In the genomic region with DNA sequence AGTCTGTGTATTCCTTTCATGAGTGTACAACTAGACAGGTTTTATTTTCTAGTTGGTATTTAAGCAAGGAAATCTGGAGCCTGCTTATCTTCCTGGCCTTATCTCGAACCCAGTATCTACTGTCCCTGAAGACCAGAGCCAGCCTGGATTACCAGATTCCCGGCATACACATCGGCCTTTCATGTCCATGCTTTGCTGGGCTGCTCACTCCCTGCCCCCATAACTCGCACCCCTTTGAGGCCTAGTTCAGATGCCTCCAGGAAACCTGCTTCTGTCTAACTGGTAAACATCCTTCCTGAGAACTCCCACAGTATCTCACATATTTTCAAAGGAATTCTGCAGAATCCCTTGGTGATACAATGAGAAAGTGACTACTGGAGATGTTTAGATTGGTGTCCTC, we compare ENCODE assay signal across 9 mouse cellular contexts. TPM values are rescaled to one million over a fixed set of nuclear protein-coding genes. Genes with fewer than 3 reads are reported as not detected.
DNase-seq lines count a peak whose midpoint lies in the region; ATAC-seq and TF ChIP-seq lines count a peak whose summit lies in the region.
"Had no signal": no experiment of that assay in that cellular context is flagged by ENCODE, and none has a peak within 500 bp of the region (broad histone marks: within the 10 kb centered on the region; RNA-seq: fewer than 3 reads in every experiment).

No protein-coding gene starts in this region.

- H3K9me3 ChIP-seq in heart, postnatal 0 days (replicated peaks; ENCODE audit: control insufficient read depth, low read length) = no peaks in the 10 kb centered on the region
- H3K9me3 ChIP-seq in lung, embryonic 16.5 days (ENCODE audit: control insufficient read depth, low read length) = no peaks in the 10 kb centered on the region
- H3K9me3 ChIP-seq in hindbrain, embryonic 14.5 days (ENCODE audit: control insufficient read depth, low read length) = no peaks in the 10 kb centered on the region
- no peaks in the 10 kb centered on the region for H3K9me3 ChIP-seq in midbrain, embryonic 16.5 days (replicated peaks; ENCODE audit: control insufficient read depth, low read length, poor library complexity, severe bottlenecking)

- H3K4me2 ChIP-seq in heart, postnatal 0 days (ENCODE audit: low read depth, low read length) = no peak overlapping the region
- H3K4me2 ChIP-seq in lung, embryonic 16.5 days (ENCODE audit: low read depth, low read length) = no peak overlapping the region
- no peak overlapping the region for H3K4me2 ChIP-seq in hindbrain, embryonic 14.5 days (replicated peaks)
- no peak overlapping the region for H3K4me2 ChIP-seq in midbrain, embryonic 16.5 days (ENCODE audit: low read length)

- WGBS in heart, postnatal 0 days = 15% methylated on average over 4 of the region's 4 CpGs
- 27% methylated on average over 4 of the region's 4 CpGs for WGBS in lung, embryonic 16.5 days
- WGBS in lung, adult 2 months = 31% methylated on average over 4 of the region's 4 CpGs
- 58% methylated on average over 4 of the region's 4 CpGs for WGBS in hindbrain, embryonic 14.5 days
- WGBS in midbrain, embryonic 16.5 days = 50% methylated on average over 4 of the region's 4 CpGs

- ATAC-seq in heart, postnatal 0 days (ENCODE audit: insufficient read depth, low read depth) = no peak
- ATAC-seq in lung, embryonic 16.5 days (ENCODE audit: low read depth) = no peak
- no peak for ATAC-seq in hindbrain, embryonic 14.5 days (ENCODE audit: low FRiP score)
- no peak for ATAC-seq in midbrain, embryonic 16.5 days

- peak overlapping the region; percentile 35; the same call in 1 of the 2 replicates for H3K27ac ChIP-seq in heart, postnatal 0 days (ENCODE audit: low read depth)
- H3K27ac ChIP-seq in lung, embryonic 16.5 days (ENCODE audit: low read length) = peak overlapping the region; percentile 70
- peak overlapping the region; percentile 27; the same call in 1 of the 2 replicates for H3K27ac ChIP-seq in hindbrain, embryonic 14.5 days
- peak overlapping the region; percentile 53 for H3K27ac ChIP-seq in midbrain, embryonic 16.5 days (ENCODE audit: low read length)

- no peak for DNase-seq in heart, postnatal 0 days (ENCODE audit: low spot score)
- no peak for DNase-seq in heart, adult 9 months (ENCODE audit: low spot score in 2 of 2)
- DNase-seq in lung, adult 2 months = no peak
- no peak for DNase-seq in hindbrain, embryonic 14.5 days (ENCODE audit: low spot score)
- DNase-seq in adrenal gland, adult 8-10 months = no peak
- DNase-seq: gastrocnemius, postnatal 25 days had no signal

- no peak overlapping the region for H3K4me3 ChIP-seq in heart, postnatal 0 days (ENCODE audit: low read depth, low read length)
- H3K4me3 ChIP-seq in lung, embryonic 16.5 days (ENCODE audit: low read length) = no peak overlapping the region
- H3K4me3 ChIP-seq in lung, adult 2 months (replicated peaks; ENCODE audit: extremely low read depth, low read depth, low read length) = no peak overlapping the region
- H3K4me3 ChIP-seq in hindbrain, embryonic 14.5 days (replicated peaks; ENCODE audit: low read length) = no peak overlapping the region
- H3K4me3 ChIP-seq in midbrain, embryonic 16.5 days (ENCODE audit: low read depth, low read length) = no peak overlapping the region

- TF ChIP-seq POLR2A in lung, adult 2 months (IDR thresholded peaks at IDR 0.05; ENCODE audit: borderline replicate concordance, extremely low read depth, low read depth, low read length) = no peak

- TF ChIP-seq EP300 in heart, postnatal 0 days (IDR thresholded peaks at IDR 0.05; ENCODE audit: low read depth) = no peak

- no peak for TF ChIP-seq CTCF in heart, postnatal 0 days (IDR thresholded peaks at IDR 0.05; ENCODE audit: low read depth)
- TF ChIP-seq CTCF in lung, adult 2 months (IDR thresholded peaks at IDR 0.05; ENCODE audit: insufficient read depth, low read length) = no peak

- H3K9ac ChIP-seq in heart, postnatal 0 days (replicated peaks; ENCODE audit: low read depth, low read length) = no peak overlapping the region
- H3K9ac ChIP-seq in lung, embryonic 16.5 days (ENCODE audit: low read length) = no peak overlapping the region
- no peak overlapping the region for H3K9ac ChIP-seq in hindbrain, embryonic 14.5 days
- H3K9ac ChIP-seq in midbrain, embryonic 16.5 days (ENCODE audit: low read depth, low read length) = no peak overlapping the region

- H3K4me1 ChIP-seq in heart, postnatal 0 days (ENCODE audit: control insufficient read depth, insufficient read depth) = no peaks in the 10 kb centered on the region; the same call in 1 of the 2 replicates
- peaks cover 24% of the 10 kb centered on the region for H3K4me1 ChIP-seq in lung, embryonic 16.5 days (replicated peaks; ENCODE audit: control insufficient read depth, insufficient read depth, low read length)
- no peaks in the 10 kb centered on the region for H3K4me1 ChIP-seq in lung, adult 2 months (ENCODE audit: control insufficient read depth, insufficient read depth, low read length)
- H3K4me1 ChIP-seq in hindbrain, embryonic 14.5 days (replicated peaks; ENCODE audit: control insufficient read depth, insufficient read depth, low read length) = 0 out of 2 replicates have a peak, but pooled peaks cover 8% of the 10 kb centered on the region
- H3K4me1 ChIP-seq in midbrain, embryonic 16.5 days (ENCODE audit: control insufficient read depth, insufficient read depth, low read length) = peaks cover 11% of the 10 kb centered on the region; the same call in 1 of the 2 replicates

- H3K27me3 ChIP-seq in heart, postnatal 0 days (ENCODE audit: control insufficient read depth, insufficient read depth, low read length) = no peaks in the 10 kb centered on the region
- no peaks in the 10 kb centered on the region for H3K27me3 ChIP-seq in lung, embryonic 16.5 days (ENCODE audit: control insufficient read depth, insufficient read depth, low read depth, low read length)
- H3K27me3 ChIP-seq in hindbrain, embryonic 14.5 days (ENCODE audit: control insufficient read depth, insufficient read depth, low read length) = no peaks in the 10 kb centered on the region
- H3K27me3 ChIP-seq in midbrain, embryonic 16.5 days (ENCODE audit: control insufficient read depth, insufficient read depth, low read depth, low read length) = no peaks in the 10 kb centered on the region

- no peaks in the 10 kb centered on the region for H3K36me3 ChIP-seq in heart, postnatal 0 days (replicated peaks; ENCODE audit: control insufficient read depth, insufficient read depth, low read length)
- no peaks in the 10 kb centered on the region for H3K36me3 ChIP-seq in lung, embryonic 16.5 days (ENCODE audit: control insufficient read depth, insufficient read depth, low read length)
- no peaks in the 10 kb centered on the region for H3K36me3 ChIP-seq in hindbrain, embryonic 14.5 days (replicated peaks; ENCODE audit: control insufficient read depth, insufficient read depth)
- no peaks in the 10 kb centered on the region for H3K36me3 ChIP-seq in midbrain, embryonic 16.5 days (ENCODE audit: control insufficient read depth, insufficient read depth, low read length)

RNA-seq across cellular contexts. Expression of gene Cpa1, which starts 26.3 kb away (rescaled TPM):
- 11.5 and 16.8 TPM in 2 replicates for total RNA-seq in heart, postnatal 0 days (2014; rRNA removed; ENCODE audit: low replicate concordance)
- polyA plus RNA-seq in heart, postnatal 0 days (2015; fragmentation: Nextera tagmentation; extraction: Ambion mirVana) = 4.4 and 6.2 TPM in 2 replicates
- 5.4 and 5.7 TPM in 2 replicates for polyA plus RNA-seq in lung, embryonic 16.5 days (2015; fragmentation: Nextera tagmentation; extraction: Ambion mirVana)
- 0.39 and 4.3 TPM in 2 replicates for polyA plus RNA-seq in lung, adult 2 months (2012; rRNA removed)
- 0.78 and 0.96 TPM in 2 replicates for polyA plus RNA-seq in hindbrain, embryonic 14.5 days (2014; fragmentation: Nextera tagmentation; extraction: Ambion mirVana)
- polyA plus RNA-seq in midbrain, embryonic 16.5 days (2015; fragmentation: Nextera tagmentation; extraction: Ambion mirVana) = 0.90 and 0.91 TPM in 2 replicates
- total RNA-seq in adrenal gland, adult 8-10 months (2022) = not detected
- total RNA-seq: gastrocnemius, postnatal 25 days had no signal

RNA-seq across cellular contexts. Expression of gene Cep41, which starts 28.3 kb away (rescaled TPM):
- total RNA-seq in heart, postnatal 0 days (2014; rRNA removed; ENCODE audit: low replicate concordance) = 1.7 and 4.7 TPM in 2 replicates
- 5.7 and 7.5 TPM in 2 replicates for polyA plus RNA-seq in heart, postnatal 0 days (2015; fragmentation: Nextera tagmentation; extraction: Ambion mirVana)
- 15.6 and 16.0 TPM in 2 replicates for polyA plus RNA-seq in lung, embryonic 16.5 days (2015; fragmentation: Nextera tagmentation; extraction: Ambion mirVana)
- polyA plus RNA-seq in lung, adult 2 months (2012; rRNA removed) = 3.7 and 4.6 TPM in 2 replicates
- polyA plus RNA-seq in hindbrain, embryonic 14.5 days (2014; fragmentation: Nextera tagmentation; extraction: Ambion mirVana) = 12.2 and 13.7 TPM in 2 replicates
- polyA plus RNA-seq in midbrain, embryonic 16.5 days (2015; fragmentation: Nextera tagmentation; extraction: Ambion mirVana) = 13.2 and 17.1 TPM in 2 replicates
- total RNA-seq in adrenal gland, adult 8-10 months (2022) = 10 to 100 TPM in 1 of 4 experiments, 1 to 10 TPM in 3; 7.9 to 11.6 (median 8.6) TPM

RNA-seq across cellular contexts. Expression of gene Cpa5, which starts 54.5 kb away (rescaled TPM):
- 0.46 and 1.6 TPM in 2 replicates for total RNA-seq in heart, postnatal 0 days (2014; rRNA removed; ENCODE audit: low replicate concordance)
- 0.32 and 0.67 TPM in 2 replicates for polyA plus RNA-seq in heart, postnatal 0 days (2015; fragmentation: Nextera tagmentation; extraction: Ambion mirVana)
- 0.33 TPM in 1 of 2 replicates, not detected in the other for polyA plus RNA-seq in lung, embryonic 16.5 days (2015; fragmentation: Nextera tagmentation; extraction: Ambion mirVana)
- polyA plus RNA-seq in lung, adult 2 months (2012; rRNA removed) = not detected in 2 replicates
- polyA plus RNA-seq in hindbrain, embryonic 14.5 days (2014; fragmentation: Nextera tagmentation; extraction: Ambion mirVana) = 0.16 and 0.17 TPM in 2 replicates
- not detected in 2 replicates for polyA plus RNA-seq in midbrain, embryonic 16.5 days (2015; fragmentation: Nextera tagmentation; extraction: Ambion mirVana)
- total RNA-seq in adrenal gland, adult 8-10 months (2022) = not detected
- total RNA-seq: gastrocnemius, postnatal 25 days; liver, adult 2 months had no signal
- polyA plus RNA-seq: liver, adult 2 months had no signal

RNA-seq across cellular contexts. Expression of gene Mest, which starts 58.1 kb away (rescaled TPM):
- total RNA-seq in heart, postnatal 0 days (2014; rRNA removed; ENCODE audit: low replicate concordance) = 717 and 1,330 TPM in 2 replicates
- 664 and 669 TPM in 2 replicates for polyA plus RNA-seq in heart, postnatal 0 days (2015; fragmentation: Nextera tagmentation; extraction: Ambion mirVana)
- polyA plus RNA-seq in lung, embryonic 16.5 days (2015; fragmentation: Nextera tagmentation; extraction: Ambion mirVana) = 1,483 and 1,593 TPM in 2 replicates
- 108 and 160 TPM in 2 replicates for polyA plus RNA-seq in lung, adult 2 months (2012; rRNA removed)
- polyA plus RNA-seq in hindbrain, embryonic 14.5 days (2014; fragmentation: Nextera tagmentation; extraction: Ambion mirVana) = 346 and 418 TPM in 2 replicates
- polyA plus RNA-seq in midbrain, embryonic 16.5 days (2015; fragmentation: Nextera tagmentation; extraction: Ambion mirVana) = 268 and 368 TPM in 2 replicates
- 10 to 100 TPM; 39.2 to 81.6 (median 52.6) TPM for total RNA-seq in adrenal gland, adult 8-10 months (2022)
